Mouse (Mus musculus) C2C12 (cell line): ENCODE results near the gene Fam83b.

Experiments
- CTCF ChIP-seq: IDR thresholded peaks from one replicate; pipeline ENCODE4 v1.5.1; 2011; ENCODE audit not compliant: control insufficient read depth, insufficient read depth, insufficient read length
- MYOD1 ChIP-seq: IDR thresholded peaks from one replicate; pipeline ENCODE4 v1.6.1; 2011; ENCODE audit warnings: low read depth; ENCODE audit not compliant: control insufficient read depth, insufficient read length
- USF1 ChIP-seq: IDR thresholded peaks from one replicate; pipeline ENCODE4 v1.6.1; 2011; ENCODE audit warnings: low read depth, mild to moderate bottlenecking, control low read depth, moderate library complexity

DNA sequence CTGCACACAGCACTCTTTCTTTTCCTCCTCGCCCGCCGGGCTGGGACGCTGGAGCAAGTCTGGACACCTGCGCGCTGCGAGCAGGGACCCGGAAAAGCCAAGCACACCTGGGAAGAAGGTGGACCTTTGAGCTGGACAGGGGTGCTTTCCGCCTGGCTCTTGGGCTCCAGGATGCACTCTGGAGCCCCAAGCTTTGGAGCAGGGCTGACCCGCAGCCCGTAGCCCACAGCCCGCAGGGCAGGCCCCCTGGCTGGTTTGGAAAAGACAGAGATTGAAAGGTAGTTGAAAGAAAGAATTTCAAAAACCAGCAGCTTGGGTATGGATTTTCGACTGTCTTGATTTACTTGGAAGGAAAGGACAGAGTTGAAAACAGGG lies 352 bp upstream of the Fam83b start:
- TF ChIP-seq MYOD1, result no peak
- no peak for TF ChIP-seq USF1
- TF ChIP-seq CTCF, result no peak
